Mouse (Mus musculus): ENCODE measurements around the gene Zfp11.
"Not testable (repeated sequence)": the region's sequence is repeated elsewhere in the genome, so short reads cannot be mapped to it uniquely, and the experiment has no call there.

The Zfp11 gene

DNA sequence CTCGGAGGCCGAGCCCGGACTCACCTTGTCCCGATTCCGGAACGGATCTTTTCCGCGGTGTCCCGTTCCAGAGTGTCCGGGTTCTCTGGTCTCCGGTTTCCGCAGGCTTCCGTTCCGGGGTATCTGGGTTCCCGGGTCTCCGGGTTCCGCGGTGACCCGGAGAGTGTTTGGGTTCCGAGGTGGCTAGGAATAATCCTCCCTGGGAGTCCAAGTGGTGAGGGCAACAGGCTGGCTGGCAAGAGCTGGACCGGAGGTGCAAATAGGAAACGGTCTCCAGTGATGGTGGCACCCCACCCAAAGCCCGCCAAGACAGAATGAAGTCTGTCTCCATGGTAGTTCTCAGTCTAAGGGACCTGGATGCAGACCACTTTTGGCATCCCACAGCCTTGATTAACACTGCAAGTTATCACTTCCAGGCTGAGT is at the start of gene Zfp11:
Zfp11 (minus strand) TSS at position 64 of the 423 bp plus-strand sequence.
- peak; percentile 84 for DNase-seq (ENCODE audit: low spot score)

DNA sequence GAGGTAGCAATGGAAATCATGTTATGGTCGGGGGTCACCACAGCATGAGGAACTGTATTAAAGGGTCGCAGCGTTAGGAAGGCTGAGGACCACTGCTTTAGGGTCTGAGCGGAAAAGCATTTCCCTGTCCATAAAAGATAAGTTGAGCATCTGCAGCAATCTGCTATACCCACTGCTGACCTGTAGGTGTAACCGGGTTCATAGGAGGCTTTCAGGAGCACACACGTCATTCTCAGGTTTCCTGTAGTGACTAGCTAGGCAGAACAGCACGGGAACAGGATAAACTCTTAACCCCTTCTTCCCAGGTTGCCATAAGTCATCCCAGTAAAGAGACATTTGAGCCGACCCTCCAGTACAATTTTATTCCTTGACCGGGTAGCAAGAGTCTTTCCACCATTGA is 47.1 kb upstream of the Zfp11 start:
- no peak for DNase-seq (ENCODE audit: low spot score)

DNA sequence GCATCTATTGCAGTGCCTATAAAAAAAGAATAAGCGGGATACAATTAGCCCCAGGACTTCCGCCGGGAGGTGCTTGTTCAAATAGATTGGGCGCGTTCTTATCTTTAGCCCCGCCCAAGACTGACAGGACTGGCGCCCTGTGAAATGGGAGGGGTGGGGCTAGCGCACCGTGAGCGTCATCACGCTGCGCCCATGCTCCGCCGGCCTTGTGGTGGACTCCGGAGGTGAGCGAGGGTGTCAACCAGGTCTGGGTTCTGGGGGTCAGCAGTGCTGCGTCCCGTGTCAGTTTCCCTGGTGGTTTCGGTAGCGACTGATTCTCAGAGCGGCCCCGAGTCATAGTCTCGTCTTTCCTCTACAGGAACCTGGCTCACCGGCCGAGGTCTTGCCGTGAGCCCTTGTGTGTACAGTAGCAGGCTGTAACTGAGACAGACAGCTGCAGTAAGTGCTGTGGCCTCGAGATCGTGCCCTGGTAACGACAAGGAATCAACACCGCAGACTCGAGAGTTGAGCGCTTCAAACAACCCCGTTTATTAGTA is 45.5 kb upstream of the Zfp11 start, which contains the start of gene Mrps17:
Mrps17 (plus strand) TSS at position 172 of the 536 bp plus-strand sequence.
- DNase-seq (ENCODE audit: low spot score) = peak; percentile 96

DNA sequence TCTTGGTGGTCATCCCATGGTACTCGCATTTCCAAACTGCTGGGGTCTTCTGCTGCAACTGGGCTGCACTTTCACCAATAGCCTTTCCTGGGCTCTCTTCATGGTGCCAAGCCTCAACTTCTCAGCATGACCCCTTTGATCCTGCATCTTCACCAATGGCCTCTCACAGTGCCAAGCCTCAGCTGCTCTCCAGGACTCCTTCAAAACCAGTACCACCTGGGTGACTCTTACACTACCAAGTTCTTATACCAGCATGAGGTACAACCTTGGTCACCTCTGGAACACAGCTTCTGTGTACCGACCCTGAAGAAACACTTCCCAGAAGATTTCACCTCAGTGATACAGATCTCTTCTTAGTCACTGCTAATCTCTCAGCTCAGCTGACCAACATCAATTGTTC is 38.5 kb upstream of the Zfp11 start, which contains the start of gene Sept14:
Sept14 (minus strand) TSS at position 101 of the 400 bp plus-strand sequence.
- no peak for DNase-seq (ENCODE audit: low spot score)

DNA sequence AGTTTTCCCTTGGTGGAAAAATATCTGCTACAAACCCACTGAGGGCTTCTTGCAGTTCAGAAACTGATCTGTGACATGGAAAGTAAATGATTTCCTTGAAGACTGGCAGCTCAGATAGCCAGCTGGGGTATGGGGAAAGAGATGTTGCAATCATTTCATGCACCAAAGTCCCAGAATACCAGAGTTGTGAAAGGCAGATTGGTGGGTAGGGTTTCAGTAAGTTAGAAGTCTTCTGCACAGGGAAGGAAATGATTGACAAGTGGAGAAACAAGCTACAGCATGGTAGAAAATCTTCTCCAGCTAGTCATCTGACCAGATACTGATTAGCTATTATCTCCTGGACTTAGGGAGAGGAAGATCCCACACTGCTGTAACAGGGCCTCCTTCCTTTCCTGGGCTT is 33.5 kb upstream of the Zfp11 start:
- DNase-seq (ENCODE audit: low spot score) = no peak

DNA sequence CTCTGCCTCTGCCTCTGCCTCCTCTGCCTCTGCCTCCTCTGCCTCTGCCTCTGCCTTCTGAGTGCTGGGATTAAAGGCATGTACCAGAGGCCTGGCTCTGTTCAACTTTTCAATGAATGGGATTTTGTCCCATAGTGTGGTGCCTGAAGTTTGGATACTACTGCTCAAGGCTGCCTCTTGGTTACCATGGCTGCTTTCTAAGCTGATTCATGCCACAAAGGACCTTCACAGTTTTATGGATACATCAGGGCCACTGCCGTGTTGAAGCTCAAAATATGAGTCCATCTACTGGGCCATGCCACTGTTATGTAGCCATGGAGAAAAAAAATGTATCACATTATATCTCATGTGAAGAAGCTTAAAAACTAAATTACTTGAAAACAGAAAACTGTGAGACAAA is 31.8 kb upstream of the Zfp11 start:
- no peak for DNase-seq (ENCODE audit: low spot score)

DNA sequence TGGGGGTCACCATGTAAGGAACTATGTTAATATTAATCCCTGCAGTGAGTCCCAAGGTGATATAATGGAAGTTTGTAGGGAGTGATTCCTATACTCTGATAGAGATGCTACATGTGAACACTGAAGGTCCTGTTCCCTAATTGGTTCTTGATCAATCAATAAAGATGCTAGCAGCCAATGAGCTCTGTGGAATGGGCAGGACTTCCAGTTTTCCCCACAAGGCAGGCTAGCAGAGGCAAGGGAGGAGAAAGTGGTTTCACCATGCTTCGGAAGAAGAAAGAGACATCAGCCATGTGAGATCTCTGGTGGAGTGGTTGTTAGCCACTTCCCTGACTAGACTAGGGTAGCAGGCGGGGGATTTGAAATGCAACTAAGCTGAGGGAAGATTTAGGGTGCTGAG is 30.6 kb upstream of the Zfp11 start:
- peak; percentile 18 for DNase-seq (ENCODE audit: low spot score)

DNA sequence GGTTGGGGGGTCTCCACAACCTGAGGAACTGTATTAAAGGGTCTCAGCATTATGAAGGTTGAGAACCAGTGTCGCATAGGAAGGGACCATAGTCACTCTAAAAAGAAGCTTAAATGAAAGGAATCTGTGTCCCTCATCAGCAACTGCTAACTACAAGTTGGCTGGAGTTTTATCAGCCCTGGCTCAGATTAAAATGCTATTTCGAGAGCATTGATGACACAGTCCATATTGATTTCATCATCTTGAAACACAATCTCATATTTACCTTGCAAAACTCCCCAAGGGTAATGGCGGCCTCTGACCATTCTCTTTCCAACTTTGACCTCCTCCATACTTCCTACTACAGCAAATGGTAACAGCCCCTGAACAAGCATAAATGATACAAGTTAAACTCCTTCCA is 20.6 kb upstream of the Zfp11 start:
- DNase-seq (ENCODE audit: low spot score) = no peak

DNA sequence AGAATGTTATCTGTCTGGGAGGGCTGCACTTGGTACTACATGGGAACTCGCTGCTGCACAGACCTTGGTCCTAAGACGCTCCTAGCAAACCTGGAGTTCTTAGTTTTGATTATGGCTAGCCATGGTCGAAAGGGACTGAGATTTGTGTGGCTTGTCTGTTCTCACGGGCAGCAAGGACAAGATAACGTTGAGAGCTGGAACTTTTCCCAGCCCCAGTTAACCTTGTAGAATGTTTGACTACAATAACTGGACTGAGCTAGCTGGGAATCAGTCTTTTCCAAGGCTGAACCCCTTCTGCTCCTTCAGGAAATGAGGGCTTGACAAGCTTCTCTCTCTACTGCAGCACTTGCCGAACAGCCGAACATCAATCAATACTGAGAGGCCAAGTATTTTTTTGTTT is 17.7 kb upstream of the Zfp11 start:
- DNase-seq (ENCODE audit: low spot score) = no peak

DNA sequence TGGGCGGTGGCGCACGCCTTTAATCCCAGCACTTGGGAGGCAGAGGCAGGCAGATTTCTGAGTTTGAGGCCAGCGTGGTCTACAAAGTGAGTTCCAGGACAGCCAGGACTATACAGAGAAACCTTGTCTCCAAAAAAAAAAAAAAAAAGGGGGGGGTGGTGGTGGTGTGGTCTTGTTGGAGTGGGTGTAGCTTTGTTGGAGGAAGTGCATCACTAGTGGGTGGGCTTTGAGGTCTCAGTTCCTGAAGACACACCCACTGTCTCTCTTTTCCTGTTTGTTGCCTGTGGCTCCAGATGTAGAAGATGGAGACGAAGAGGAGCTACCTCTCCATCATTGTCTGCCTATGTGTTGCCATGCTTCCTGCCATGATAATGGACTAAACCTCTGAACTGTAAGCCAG is 15.2 kb upstream of the Zfp11 start:
- not testable (repeated sequence) for DNase-seq (ENCODE audit: low spot score)

DNA sequence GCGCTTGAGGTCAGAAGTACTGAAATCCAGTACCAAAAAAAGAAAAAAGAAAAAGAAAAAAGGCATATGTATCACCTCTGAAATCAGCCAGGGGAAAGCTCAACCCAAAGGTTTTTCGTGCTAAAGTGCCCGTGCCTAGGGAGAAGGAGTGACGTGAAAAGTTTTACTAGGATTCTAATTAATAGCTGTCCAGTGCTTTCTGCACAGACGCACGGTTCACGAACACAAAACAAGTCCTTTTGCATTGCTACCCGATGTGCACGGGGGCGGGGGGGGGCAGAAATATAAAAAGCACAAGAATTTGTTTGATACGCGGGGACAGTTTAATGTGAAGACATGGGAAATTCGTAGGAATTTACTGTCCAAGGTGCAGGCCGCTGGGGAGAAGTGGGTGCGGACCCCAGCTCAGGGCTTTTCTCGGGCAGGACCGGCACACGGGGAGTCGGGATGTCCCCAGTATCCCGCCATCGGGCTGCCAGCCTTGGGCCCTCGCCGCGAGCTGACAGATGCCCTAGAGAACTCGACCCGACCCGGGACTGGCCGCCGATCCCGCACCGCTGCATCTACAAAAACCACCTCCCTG is 355 bp downstream of the Zfp11 start:
- no peak for DNase-seq (ENCODE audit: low spot score)

DNA sequence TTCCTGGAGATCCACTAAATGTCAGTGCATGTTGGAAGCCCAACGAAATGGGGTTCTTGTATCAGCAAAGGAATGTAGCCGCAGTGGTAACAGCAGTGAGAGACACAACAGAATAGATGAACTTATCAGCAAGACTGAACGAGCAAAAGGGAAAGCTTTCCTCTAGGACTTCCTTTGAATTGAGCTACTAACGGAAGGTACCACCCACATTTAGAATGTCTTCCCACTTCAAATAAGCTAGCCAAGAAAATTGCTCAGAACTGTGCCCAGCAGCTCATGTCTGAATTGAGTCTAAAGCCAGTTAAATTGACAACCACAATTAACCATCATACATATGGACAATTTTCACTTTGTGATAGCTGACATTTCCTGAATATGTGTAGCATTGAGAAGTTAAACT is 2.0 kb downstream of the Zfp11 start:
- no peak for DNase-seq (ENCODE audit: low spot score)

DNA sequence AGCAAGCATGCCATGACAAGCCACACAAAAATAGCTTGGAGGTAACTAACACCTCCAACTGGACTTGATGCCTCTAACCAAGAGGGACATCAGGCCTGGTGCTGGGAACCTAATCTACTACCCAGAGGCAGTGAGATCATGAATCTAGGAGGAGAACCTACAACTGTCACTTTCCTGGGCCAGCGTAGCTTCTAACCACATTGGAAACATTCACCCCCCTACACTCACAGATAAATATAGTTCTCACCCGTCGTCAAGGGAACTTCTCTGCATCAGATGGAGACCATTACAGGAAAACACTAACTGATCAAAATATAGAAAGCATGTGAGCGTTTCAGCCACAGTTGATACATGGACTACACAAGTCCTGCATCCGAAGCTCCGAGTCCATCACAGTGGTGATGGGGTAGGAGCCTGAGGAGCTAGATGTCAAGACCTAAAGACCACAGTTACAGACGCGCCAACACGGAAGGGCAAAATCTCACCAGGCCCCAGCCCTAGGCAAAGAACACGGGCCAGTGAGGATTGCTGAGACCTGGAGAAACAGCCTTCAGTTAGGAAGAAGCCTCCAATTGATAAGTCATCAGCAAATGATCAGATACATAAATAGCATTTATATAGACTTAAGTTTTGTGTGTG is 3.5 kb downstream of the Zfp11 start:
- no peak for DNase-seq (ENCODE audit: low spot score)

DNA sequence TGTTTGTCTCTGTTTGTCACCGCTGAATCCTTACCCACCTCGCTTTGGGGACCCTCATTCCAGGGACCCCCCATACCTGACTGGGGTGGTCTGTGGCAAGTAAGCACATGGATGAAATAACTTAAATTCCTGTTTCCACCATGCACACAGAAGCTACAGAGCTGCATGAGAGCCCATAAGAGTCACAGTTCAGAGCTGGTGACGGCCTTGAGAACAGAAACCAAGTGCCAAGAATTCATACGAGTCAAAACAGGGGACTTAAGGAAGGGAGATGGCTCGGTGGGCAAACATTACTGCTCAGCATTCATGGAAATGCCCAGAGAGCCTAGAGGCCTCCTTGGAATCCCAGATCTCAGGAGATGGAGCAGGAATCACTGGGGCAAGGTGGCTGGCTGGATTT is 5.8 kb downstream of the Zfp11 start:
- no peak for DNase-seq (ENCODE audit: low spot score)

DNA sequence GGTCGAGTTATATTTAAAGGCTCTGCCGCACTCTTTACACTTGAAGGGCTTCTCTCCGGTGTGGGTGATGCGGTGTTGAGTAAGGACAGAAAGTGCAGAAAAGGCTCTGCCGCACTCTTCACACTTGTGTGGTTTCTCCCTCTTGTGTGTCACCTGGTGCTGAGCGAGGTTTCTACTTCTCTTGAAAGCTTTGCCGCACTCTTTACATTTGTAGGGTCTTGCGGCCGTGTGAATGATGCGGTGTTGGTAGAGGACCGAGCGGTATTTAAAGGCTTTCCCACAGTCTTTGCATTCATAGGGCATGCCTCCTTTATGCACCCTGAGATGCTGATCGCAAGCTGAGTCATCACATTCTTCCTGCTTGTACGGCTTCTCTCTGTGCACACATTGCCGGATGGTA is 12.0 kb downstream of the Zfp11 start:
- no peak for DNase-seq (ENCODE audit: low spot score)

DNA sequence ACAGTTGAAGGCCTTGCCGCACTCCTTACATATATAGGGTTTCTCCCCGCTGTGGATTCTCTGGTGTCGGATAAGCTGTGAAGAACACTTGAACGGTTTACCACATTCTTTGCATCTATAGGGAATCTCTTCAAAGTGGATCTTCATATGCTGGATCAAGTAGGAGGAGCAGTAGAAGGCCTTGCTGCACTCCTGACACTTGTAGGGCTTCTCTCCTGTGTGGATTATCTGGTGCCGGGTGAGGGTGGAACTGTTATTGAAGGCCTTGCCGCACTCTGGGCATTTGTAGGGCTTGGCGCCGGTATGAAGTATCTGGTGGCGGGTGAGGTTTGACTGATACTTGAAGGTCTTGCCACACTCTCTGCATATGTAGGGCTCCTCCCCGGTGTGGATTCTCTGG is 12.9 kb downstream of the Zfp11 start:
- DNase-seq (ENCODE audit: low spot score) = no peak

DNA sequence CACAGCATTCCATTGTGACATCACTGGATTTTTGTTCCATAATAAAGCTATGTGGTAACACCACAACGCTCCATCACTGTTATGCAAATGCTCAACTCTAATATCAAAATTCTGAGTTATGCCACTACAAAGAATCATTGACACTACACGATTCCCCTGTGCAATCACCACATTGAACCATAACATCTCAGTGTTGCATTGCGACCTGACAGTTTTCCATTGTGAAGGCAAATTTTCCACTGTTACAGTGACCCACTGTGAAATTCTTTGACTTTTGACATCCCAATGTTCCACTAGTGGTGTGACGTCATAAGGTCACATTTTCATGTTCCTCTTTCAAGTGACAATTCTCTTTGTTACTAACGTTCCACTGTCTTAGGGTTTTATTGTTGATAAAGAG is 19.0 kb downstream of the Zfp11 start:
- no peak for DNase-seq (ENCODE audit: low spot score)

DNA sequence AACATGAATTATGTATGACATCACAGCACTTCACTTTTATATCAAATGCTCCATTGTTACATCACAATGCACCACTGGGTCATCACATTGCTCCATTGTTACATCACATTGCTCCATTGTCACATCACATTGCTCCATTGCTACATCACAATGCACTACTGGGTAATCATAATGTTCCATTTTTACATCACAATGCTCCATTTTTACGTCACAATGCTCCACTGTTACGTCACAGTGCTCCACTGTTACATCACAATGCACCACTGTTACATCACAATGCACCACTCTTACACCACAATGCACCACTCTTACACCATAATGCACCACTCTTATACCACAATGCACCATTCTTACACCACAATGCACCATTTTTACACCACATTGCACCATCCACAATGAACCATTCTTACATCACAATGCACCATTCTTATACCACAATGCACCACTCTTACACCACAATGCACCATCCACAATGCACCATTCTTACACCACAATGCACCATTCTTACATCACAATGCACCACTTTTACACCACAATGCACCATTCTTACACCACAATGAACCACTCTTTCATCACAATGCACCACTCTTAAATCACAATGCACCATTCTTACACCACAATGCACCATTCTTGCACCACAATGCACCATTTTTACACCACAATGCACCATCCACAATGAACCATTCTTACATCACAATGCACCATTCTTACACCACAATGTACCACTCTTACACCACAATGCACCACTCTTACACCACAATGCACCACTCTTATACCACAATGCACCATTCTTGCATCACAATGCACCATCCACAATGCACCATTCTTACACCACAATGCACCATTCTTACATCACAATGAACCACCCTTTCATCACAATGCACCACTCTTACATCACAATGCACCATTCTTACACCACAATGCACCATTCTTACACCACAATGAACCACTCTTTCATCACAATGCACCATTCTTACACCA is 37.3 kb downstream of the Zfp11 start:
- not testable (repeated sequence) for DNase-seq (ENCODE audit: low spot score)

DNA sequence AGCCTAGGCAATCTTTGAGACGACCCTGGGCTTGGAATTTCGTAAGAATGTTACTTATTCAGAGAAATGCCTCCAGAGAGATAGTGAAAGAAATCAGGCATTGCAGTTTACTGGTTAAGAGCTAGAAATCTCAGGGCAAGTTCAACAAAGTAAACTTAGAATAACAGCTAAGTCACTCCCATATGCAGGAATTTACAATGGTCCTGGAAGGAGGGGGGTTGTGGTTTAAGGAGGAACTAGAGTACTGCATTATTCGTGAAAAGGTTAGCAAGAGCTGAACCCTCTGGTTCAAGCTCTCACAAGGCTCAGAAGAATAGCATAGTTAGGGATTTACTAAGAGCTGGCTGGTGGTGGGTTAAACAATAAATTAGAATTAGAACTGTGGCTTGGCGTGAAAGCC is 43.3 kb downstream of the Zfp11 start:
- not testable (repeated sequence) for DNase-seq (ENCODE audit: low spot score)

DNA sequence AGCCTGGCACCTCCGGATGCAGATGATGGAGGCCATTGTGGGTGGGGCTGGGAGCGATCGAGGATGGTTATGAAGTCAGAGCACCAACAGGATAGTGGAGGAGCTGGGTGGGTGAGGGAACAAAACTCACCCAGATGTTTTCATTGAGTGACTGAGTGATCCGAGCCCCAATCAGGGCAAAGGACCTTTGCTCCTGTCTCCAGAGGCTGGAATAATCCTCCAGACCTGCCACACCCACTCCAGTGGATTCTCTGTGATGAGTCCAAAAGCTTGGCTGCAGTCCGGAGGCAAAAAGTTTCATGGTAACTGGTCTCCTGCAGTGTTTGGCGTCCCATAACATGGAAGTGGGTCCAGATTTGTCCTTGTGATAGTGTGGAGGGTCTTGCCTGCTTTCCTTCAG is 43.8 kb downstream of the Zfp11 start:
- DNase-seq (ENCODE audit: low spot score) = no peak

DNA sequence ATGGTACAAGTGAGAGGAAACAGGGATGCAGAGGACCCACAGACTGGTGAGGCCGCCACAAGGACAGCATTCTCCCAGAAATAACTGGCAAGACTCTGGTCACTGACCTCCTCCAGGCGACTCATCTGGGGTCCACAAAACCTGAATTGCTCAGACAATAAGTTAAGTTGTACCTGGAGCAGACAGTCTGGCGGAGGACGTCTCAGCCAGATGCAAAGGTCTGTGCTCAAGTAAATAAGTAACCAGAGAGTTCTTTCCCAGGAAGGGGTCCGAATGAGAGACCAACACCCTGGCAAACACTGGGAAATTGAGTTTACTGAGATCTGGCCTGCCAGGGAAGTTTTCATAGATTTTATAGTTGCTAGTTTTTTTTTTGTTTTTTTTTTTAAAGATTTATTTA is 48.5 kb downstream of the Zfp11 start:
- DNase-seq (ENCODE audit: low spot score) = no peak

DNA sequence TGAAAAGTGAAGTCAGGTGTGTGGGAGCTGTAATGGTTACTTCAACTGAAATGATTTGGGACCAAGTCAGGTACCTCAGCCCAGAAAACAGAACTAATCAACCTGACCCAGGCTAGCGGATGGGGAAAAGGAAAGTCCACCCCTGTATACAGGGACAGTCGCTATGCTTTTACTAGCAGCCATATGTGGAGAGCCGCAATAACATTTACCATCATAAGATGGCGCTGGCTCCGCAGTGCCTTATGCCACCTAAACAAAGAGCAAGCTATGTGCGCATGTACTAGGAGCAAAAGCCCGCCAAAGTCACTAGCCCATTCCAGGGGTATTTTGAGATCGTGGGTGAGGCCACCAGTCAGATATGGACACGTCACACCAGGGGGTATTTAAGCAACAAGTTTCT is 49.3 kb downstream of the Zfp11 start:
- DNase-seq (ENCODE audit: low spot score) = not testable (repeated sequence)

DNA sequence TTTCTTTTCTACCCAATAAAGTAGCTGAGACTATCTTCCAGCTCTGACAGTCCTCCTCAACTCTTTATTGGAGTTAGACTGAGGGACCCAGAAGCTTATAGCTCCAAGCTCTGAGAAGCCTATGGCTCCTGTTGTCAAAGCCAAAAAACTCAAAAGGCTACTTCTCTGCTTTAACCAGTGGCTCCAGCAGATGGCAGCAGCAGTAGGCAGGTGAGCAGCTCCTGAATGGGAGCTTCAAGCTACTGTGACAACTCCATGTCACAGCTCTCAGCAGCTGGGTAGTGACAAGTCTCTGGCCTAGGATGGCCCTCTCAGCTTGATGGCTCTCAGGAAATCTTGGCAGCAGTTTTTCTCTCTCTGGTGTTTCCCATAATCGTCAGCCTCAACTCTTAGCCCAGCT is 58.8 kb downstream of the Zfp11 start:
- peak; percentile 79 for DNase-seq (ENCODE audit: low spot score)

Measured in retina, embryonic 14.5 days (tissue).